Mouse (Mus musculus) gastrocnemius, adult 18-20 months (tissue): ENCODE results near the gene Olfr1369-ps1. TPM values are rescaled to one million over a fixed set of nuclear protein-coding genes. Genes with fewer than 3 reads are reported as not detected.

Experiments used
- DNase-seq: peaks from one replicate; pipeline ENCODE4 v3.0.0; 2021; ENCODE audit warnings: low spot score
- total RNA-seq, 2 experiments: library from RNA; stranded (reverse); gene quantifications; 2 replicates each; pipeline ENCODE4 v1.2.3; 2021

Olfr1369-ps1 gene
- total RNA-seq, 2 experiments from 2014 or later, result not detected

DNA sequence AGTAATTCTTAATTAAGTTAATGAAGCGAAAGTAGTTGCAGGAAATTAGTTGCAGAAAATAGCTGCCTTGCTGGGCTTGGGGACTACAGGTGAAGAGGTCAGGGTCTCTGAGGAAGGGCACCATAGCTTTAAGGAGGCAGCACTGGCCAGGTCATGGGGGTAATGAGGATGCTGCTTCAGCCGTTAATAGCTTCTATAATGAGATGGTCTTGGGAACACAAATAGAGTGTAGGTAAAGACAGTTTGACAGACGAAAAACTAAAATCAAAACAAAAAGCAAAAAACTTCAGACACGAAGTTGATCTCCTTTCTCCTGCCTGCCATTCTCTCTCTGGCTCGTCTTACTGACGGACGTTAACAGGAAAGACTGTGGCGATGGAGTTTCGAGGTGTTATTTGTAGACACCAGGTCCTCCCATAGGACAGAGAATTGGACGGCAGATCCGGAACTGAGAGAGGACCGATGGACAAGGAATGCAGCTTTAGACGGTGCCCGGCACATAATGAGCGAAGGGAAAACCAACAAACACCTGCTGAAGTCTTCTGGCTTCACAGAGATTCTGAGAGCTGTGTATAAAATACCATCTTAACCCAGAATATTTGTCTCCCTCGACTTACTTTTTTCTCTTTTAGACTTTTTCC, 57.2 kb downstream of the Olfr1369-ps1 start:
- no peak for DNase-seq

Other genes starting within 250 kb of the Olfr1369-ps1 start
- gene Olfr1370, start 36.5 kb upstream of the Olfr1369-ps1 start, total RNA-seq, result not detected
- not detected for gene Olfr263, start 18.2 kb downstream of the Olfr1369-ps1 start, total RNA-seq
- gene Olfr1368, start 34.4 kb downstream of the Olfr1369-ps1 start, total RNA-seq, result not detected
- gene Trim27, start 68.0 kb downstream of the Olfr1369-ps1 start, total RNA-seq, result 10 to 100 TPM; 21.0 to 22.0 TPM
- gene Gpx5, start 181.2 kb downstream of the Olfr1369-ps1 start, total RNA-seq, result not detected
- gene Gpx6, start 200.6 kb downstream of the Olfr1369-ps1 start, total RNA-seq, result not detected
- not detected for gene Olfr1367, start 235.4 kb downstream of the Olfr1369-ps1 start, total RNA-seq